Mouse (Mus musculus) erythroblast, embryonic 14.5 days (primary cell): Measurements from ENCODE around the gene Spcs1.

Experiments
- GATA1 ChIP-seq: IDR thresholded peaks from 2 replicates; pipeline ENCODE4 v1.6.1; 2012; ENCODE audit warnings: low read length, inconsistent platforms, mixed read lengths
- TAL1 ChIP-seq: IDR thresholded peaks from 3 replicates; pipeline ENCODE4 v1.6.1; 2012; ENCODE audit warnings: low read length, inconsistent platforms, mixed read lengths

DNA sequence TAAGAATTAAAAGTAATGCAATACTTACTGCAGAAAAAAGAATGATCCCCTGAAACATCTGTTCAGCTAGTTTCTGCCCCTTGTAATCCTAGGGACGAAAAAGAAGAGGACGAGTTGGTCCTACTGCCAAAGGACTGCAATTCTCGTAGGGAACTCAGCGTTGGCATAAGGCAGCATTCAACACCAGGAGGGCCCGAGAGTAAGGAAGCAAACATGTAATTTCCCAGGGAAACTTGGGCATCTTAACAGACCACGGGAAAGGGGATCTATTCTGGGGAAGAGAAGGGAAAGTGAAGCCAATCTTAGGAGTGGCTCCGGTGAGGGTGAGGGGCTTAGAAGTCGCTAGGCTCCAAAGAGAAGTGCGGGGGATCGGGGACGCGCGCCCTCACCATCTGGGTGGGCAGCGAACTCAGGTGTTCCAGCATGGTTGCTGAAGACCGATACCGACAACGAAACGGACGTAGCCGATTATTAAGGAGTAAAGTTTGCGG, 611 bp downstream of the Spcs1 start:
- TF ChIP-seq GATA1 = no peak
- TF ChIP-seq TAL1 = no peak
